Mouse (Mus musculus) heart, postnatal 0 days (tissue): Measurements from ENCODE around the gene Abcf1.

Experiments
- CTCF ChIP-seq: IDR thresholded peaks from 2 replicates; pipeline ENCODE4 v1.5.1; 2016; ENCODE audit warnings: antibody characterized with exemption, control low read depth, low read depth
- EP300 ChIP-seq: IDR thresholded peaks from 2 replicates; pipeline ENCODE4 v1.6.1; 2016; ENCODE audit warnings: antibody characterized with exemption, low read depth

GRCm38 (mm10) chr17:35994175-35994878 is 24.8 kb upstream of the Abcf1 start:
- TF ChIP-seq EP300: no peak
- no peak for TF ChIP-seq CTCF
